Mouse (Mus musculus): ENCODE data around the gene Snx29. TPM values are rescaled to one million over a fixed set of nuclear protein-coding genes. Genes with fewer than 3 reads are reported as not detected.

Snx29 gene
- total and polyA plus RNA-seq, 2 experiments, result 2.0 to 10.3 TPM

DNA sequence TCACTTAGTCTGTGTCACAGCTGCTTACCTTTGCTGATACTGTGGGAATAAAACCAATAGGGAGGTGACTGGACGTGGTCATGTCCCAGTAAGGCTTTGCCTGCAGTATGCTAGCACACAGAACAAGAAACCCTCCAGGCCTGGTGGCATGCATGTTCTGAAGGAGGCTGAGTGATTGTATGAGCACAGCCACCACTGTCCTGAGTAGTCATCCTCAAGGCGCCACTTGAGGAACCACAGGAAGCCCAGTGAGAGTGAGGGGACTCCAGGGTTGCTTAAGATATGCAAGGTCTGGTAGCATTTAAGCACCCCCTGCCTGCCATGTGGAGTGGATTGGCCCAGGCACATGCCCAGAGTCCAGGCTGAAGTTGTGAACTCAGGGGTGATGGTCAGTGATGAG lies 430.8 kb downstream of the Snx29 start:
- 0 out of 2 replicates have a peak, but pooled peaks cover 2% of the 10 kb centered on the region for H3K36me3 ChIP-seq (ENCODE audit: control insufficient read depth, insufficient read depth, low read length)
- no peak overlapping the region for H3K27ac ChIP-seq (replicated peaks; ENCODE audit: insufficient read depth, low read depth, low read length)
- DNase-seq (ENCODE audit: extremely low read depth, low read depth, low spot score), result no peak
- 93% methylated on average over 2 of the region's 2 CpGs for WGBS
- no peak overlapping the region for H3K9ac ChIP-seq (ENCODE audit: low read depth, low read length)
- TF ChIP-seq CTCF (IDR thresholded peaks at IDR 0.05; ENCODE audit: low read depth, low read length) (no peak), POLR2A (IDR thresholded peaks at IDR 0.05; ENCODE audit: extremely low read depth, insufficient read depth, low read length) (no peak)
- H3K4me1 ChIP-seq (ENCODE audit: control insufficient read depth, insufficient read depth, low read length), result no peaks in the 10 kb centered on the region
- no peaks in the 10 kb centered on the region for H3K79me2 ChIP-seq (ENCODE audit: control insufficient read depth, insufficient read depth, low read length)
- H3K27me3 ChIP-seq (ENCODE audit: control insufficient read depth, insufficient read depth, low read length), result no peaks in the 10 kb centered on the region
- no peak overlapping the region for H3K4me3 ChIP-seq (ENCODE audit: insufficient read depth, low read depth, low read length)

DNA sequence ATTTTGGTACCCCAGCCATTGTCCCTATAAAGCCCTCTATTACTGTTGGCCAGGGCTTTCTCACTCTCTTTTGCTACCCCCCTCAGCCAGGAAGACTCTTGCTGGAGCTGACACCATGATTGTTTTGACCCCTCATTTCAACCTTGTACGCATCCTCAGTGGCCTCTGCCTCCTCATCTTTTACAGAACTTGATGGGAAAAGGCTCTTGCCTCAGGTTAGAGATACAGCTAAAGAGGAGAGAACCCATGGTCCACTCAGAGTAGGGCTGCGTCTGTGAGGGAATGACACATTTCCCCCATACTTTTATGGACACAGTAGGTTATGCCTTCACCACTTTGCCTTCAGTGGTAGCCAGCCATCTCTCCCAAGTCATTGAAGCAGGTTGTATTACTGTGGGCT lies 431.4 kb downstream of the Snx29 start:
- no peaks in the 10 kb centered on the region for H3K27me3 ChIP-seq (ENCODE audit: control insufficient read depth, insufficient read depth, low read length)
- no peaks in the 10 kb centered on the region for H3K79me2 ChIP-seq (ENCODE audit: control insufficient read depth, insufficient read depth, low read length)
- H3K36me3 ChIP-seq (ENCODE audit: control insufficient read depth, insufficient read depth, low read length), result 0 out of 2 replicates have a peak, but pooled peaks cover 2% of the 10 kb centered on the region
- H3K27ac ChIP-seq (replicated peaks; ENCODE audit: insufficient read depth, low read depth, low read length), result no peak overlapping the region
- WGBS, result 94% methylated on average over 2 of the region's 2 CpGs
- no peak for DNase-seq (ENCODE audit: extremely low read depth, low read depth, low spot score)
- no peak for TF ChIP-seq CTCF (IDR thresholded peaks at IDR 0.05; ENCODE audit: low read depth, low read length)
- no peak for TF ChIP-seq POLR2A (IDR thresholded peaks at IDR 0.05; ENCODE audit: extremely low read depth, insufficient read depth, low read length)
- H3K4me1 ChIP-seq (ENCODE audit: control insufficient read depth, insufficient read depth, low read length), result no peaks in the 10 kb centered on the region
- no peak overlapping the region for H3K9ac ChIP-seq (ENCODE audit: low read depth, low read length)
- no peak overlapping the region for H3K4me3 ChIP-seq (ENCODE audit: insufficient read depth, low read depth, low read length)

DNA sequence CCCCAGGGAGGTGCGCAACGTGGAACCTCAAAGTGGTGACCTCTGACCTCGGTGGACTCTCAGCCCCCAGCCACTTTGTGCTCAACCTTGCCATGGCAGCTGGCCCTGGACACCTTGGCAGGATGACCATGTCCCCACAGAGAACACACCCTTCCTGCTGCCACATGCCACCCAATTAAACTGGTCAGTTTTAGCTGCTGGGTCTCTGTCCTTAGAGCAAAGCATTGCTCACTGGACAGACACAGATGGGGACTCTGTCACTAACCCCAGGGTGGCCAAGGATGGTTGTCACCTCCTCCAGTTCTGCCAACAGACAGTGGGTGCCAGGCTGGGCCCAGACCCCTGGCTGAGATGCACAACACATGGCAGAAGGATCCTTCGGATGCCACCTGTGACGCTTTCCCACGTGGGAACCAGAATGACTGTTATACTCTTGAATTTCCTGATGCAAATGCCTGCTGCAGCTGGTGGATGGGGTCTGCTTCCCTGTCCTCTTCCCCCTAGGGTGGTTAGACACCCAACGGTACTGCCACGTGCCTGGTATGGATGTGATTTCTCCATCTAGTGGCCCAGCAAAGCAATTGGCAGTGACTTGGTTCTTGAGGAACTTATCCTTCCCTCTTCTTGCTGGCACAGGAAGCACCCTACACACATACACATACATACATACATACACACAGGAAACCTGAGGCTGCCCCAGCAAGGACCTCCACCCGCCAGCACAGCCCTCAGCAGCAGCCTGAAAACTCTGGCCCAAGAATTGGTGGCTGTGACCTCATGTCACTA lies 432.8 kb downstream of the Snx29 start:
- WGBS, result 84% methylated on average over 9 of the region's 9 CpGs
- Histone ChIP-seq H3K27ac (replicated peaks; ENCODE audit: insufficient read depth, low read depth, low read length) (no peak overlapping the region), H3K27me3 (ENCODE audit: control insufficient read depth, insufficient read depth, low read length) (no peaks in the 10 kb centered on the region), H3K79me2 (ENCODE audit: control insufficient read depth, insufficient read depth, low read length) (no peaks in the 10 kb centered on the region), H3K9ac (ENCODE audit: low read depth, low read length) (no peak overlapping the region), H3K36me3 (ENCODE audit: control insufficient read depth, insufficient read depth, low read length) (0 out of 2 replicates have a peak, but pooled peaks cover 2% of the 10 kb centered on the region), H3K4me3 (ENCODE audit: insufficient read depth, low read depth, low read length) (no peak overlapping the region), H3K4me1 (ENCODE audit: control insufficient read depth, insufficient read depth, low read length) (no peaks in the 10 kb centered on the region)
- no peak for DNase-seq (ENCODE audit: extremely low read depth, low read depth, low spot score)
- TF ChIP-seq POLR2A (IDR thresholded peaks at IDR 0.05; ENCODE audit: extremely low read depth, insufficient read depth, low read length) (no peak), CTCF (IDR thresholded peaks at IDR 0.05; ENCODE audit: low read depth, low read length) (no peak)

DNA sequence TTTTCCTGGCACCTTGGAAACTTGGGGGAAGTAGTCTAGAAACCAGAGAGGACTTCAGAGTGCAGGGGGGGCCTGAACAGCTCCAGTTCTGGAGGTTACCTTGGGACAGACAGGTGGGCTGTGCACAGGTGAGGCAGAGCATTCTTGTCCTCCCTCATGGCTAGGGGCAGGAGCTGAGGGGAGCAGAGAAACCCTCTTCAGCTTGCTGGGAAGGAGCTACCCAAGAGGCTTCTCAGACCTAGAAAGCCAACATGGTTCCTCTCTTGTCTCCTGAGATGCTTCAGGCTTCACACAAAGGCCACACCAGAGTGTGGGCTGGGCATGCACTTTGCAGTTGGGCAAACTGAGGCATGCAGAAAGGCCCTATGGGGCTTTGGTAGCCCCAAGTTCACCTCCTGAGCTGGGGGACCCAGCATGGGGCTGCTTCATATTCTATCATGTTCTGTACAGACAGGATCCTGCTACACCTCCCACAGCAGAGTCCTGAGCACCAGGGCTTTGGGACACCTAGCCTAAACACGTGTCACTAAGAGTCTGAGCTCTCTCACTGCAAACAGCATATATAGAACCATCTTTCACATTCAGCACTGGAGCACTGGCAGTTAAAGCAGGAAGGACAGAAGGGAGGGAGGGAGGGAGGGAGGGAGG lies 434.0 kb downstream of the Snx29 start:
- H3K27ac ChIP-seq (replicated peaks; ENCODE audit: insufficient read depth, low read depth, low read length), result no peak overlapping the region
- WGBS, result 75% methylated on average over 1 of the region's 1 CpGs
- no peak for DNase-seq (ENCODE audit: extremely low read depth, low read depth, low spot score)
- no peak overlapping the region for H3K4me3 ChIP-seq (ENCODE audit: insufficient read depth, low read depth, low read length)
- H3K36me3 ChIP-seq (ENCODE audit: control insufficient read depth, insufficient read depth, low read length), result 0 out of 2 replicates have a peak, but pooled peaks cover 2% of the 10 kb centered on the region
- H3K27me3 ChIP-seq (ENCODE audit: control insufficient read depth, insufficient read depth, low read length), result no peaks in the 10 kb centered on the region
- H3K9ac ChIP-seq (ENCODE audit: low read depth, low read length), result no peak overlapping the region
- TF ChIP-seq CTCF (IDR thresholded peaks at IDR 0.05; ENCODE audit: low read depth, low read length) (no peak), POLR2A (IDR thresholded peaks at IDR 0.05; ENCODE audit: extremely low read depth, insufficient read depth, low read length) (no peak)
- no peaks in the 10 kb centered on the region for H3K79me2 ChIP-seq (ENCODE audit: control insufficient read depth, insufficient read depth, low read length)
- no peaks in the 10 kb centered on the region for H3K4me1 ChIP-seq (ENCODE audit: control insufficient read depth, insufficient read depth, low read length)

DNA sequence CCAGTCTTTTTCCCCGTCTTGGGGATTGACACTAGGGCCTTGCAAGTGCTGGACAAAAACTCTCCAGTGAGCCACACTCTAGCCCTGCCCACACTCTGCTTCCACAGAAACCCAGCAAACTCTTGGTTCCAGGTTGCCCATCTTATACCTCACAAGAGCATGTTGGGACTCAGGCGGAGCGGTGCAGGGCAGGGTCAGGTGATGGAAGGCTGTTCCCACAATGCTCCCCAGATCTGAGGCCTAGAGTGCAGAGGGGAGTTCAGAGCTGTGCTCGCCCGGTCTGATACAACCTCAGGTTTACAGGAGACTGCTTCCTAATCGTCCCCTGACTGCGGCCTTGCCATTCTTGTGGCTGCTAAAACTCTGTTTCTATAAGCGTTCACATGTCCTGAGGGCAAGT lies 434.8 kb downstream of the Snx29 start:
- Histone ChIP-seq H3K4me3 (ENCODE audit: insufficient read depth, low read depth, low read length) (no peak overlapping the region), H3K27ac (replicated peaks; ENCODE audit: insufficient read depth, low read depth, low read length) (no peak overlapping the region), H3K27me3 (ENCODE audit: control insufficient read depth, insufficient read depth, low read length) (no peaks in the 10 kb centered on the region), H3K4me1 (ENCODE audit: control insufficient read depth, insufficient read depth, low read length) (no peaks in the 10 kb centered on the region), H3K36me3 (ENCODE audit: control insufficient read depth, insufficient read depth, low read length) (0 out of 2 replicates have a peak, but pooled peaks cover 2% of the 10 kb centered on the region), H3K9ac (ENCODE audit: low read depth, low read length) (no peak overlapping the region), H3K79me2 (ENCODE audit: control insufficient read depth, insufficient read depth, low read length) (no peaks in the 10 kb centered on the region)
- no peak for DNase-seq (ENCODE audit: extremely low read depth, low read depth, low spot score)
- TF ChIP-seq CTCF (IDR thresholded peaks at IDR 0.05; ENCODE audit: low read depth, low read length) (no peak), POLR2A (IDR thresholded peaks at IDR 0.05; ENCODE audit: extremely low read depth, insufficient read depth, low read length) (no peak)
- 97% methylated on average over 8 of the region's 8 CpGs for WGBS
